Mouse (Mus musculus): ENCODE data around the gene Catsperz. TPM values are rescaled to one million over a fixed set of nuclear protein-coding genes. Genes with fewer than 3 reads are reported as not detected.

Gene Catsperz
- polyA plus RNA-seq, 1 experiment from 2014 or later, result 0.85 TPM

GRCm38 (mm10) chr19:6932018-6932417, 6.8 kb upstream of the Catsperz start:
- Histone ChIP-seq H3K27ac (replicated peaks) (no peak overlapping the region), H3K9ac (replicated peaks) (no peak overlapping the region), H3K4me3 (no peak overlapping the region), H3K9me3 (no peaks in the 10 kb centered on the region), H3K27me3 (peaks cover 88% of the 10 kb centered on the region), H3K36me3 (no peaks in the 10 kb centered on the region), H3K4me2 (replicated peaks) (no peak overlapping the region), H3K4me1 (peaks cover 16% of the 10 kb centered on the region)
- WGBS, result 31% methylated on average over 1 of the region's 1 CpGs
- ATAC-seq (replicated peaks), result no peak

- no peak overlapping the region for H3K9ac ChIP-seq (replicated peaks)
- no peaks in the 10 kb centered on the region for H3K36me3 ChIP-seq
- H3K4me1 ChIP-seq, result peaks cover 21% of the 10 kb centered on the region
- H3K4me3 ChIP-seq, result no peak overlapping the region
- H3K9me3 ChIP-seq, result no peaks in the 10 kb centered on the region
- 8% methylated on average over 2 of the region's 2 CpGs for WGBS
- no peak overlapping the region for H3K27ac ChIP-seq (replicated peaks)
- no peak overlapping the region for H3K4me2 ChIP-seq (replicated peaks)
- H3K27me3 ChIP-seq, result peaks cover 94% of the 10 kb centered on the region
- no peak for ATAC-seq (replicated peaks)
Observed at GRCm38 (mm10) chr19:6931002-6931401, 5.8 kb upstream of the Catsperz start.

GRCm38 (mm10) chr19:6928080-6928479, 2.9 kb upstream of the Catsperz start:
- ATAC-seq (replicated peaks), result no peak

GRCm38 (mm10) chr19:6926559-6927255, 1.5 kb upstream of the Catsperz start:
- H3K4me3 ChIP-seq, result peak overlapping the region; percentile 19
- no peaks in the 10 kb centered on the region for H3K9me3 ChIP-seq
- WGBS, result 8% methylated on average over 26 of the region's 26 CpGs
- no peak overlapping the region for H3K9ac ChIP-seq (replicated peaks)
- peaks cover 25% of the 10 kb centered on the region for H3K4me1 ChIP-seq
- no peak overlapping the region for H3K27ac ChIP-seq (replicated peaks)
- peaks cover 85% of the 10 kb centered on the region for H3K27me3 ChIP-seq
- H3K36me3 ChIP-seq, result no peaks in the 10 kb centered on the region
- H3K4me2 ChIP-seq (replicated peaks), result peak overlapping the region; percentile 31
- no peak for ATAC-seq (replicated peaks)

More at GRCm38 (mm10) chr19:6928080-6928479, 2.9 kb upstream of the Catsperz start:
- Histone ChIP-seq H3K4me2 (replicated peaks) (no peak overlapping the region), H3K27me3 (peaks cover 93% of the 10 kb centered on the region), H3K4me1 (peaks cover 16% of the 10 kb centered on the region), H3K9me3 (no peaks in the 10 kb centered on the region), H3K9ac (replicated peaks) (no peak overlapping the region), H3K27ac (replicated peaks) (no peak overlapping the region), H3K4me3 (no peak overlapping the region), H3K36me3 (no peaks in the 10 kb centered on the region)
- 12% methylated on average over 9 of the region's 9 CpGs for WGBS

- Histone ChIP-seq H3K27me3 (peaks cover 75% of the 10 kb centered on the region), H3K9ac (replicated peaks) (no peak overlapping the region), H3K4me3 (no peak overlapping the region), H3K4me1 (peaks cover 29% of the 10 kb centered on the region), H3K9me3 (no peaks in the 10 kb centered on the region), H3K4me2 (replicated peaks) (no peak overlapping the region), H3K36me3 (no peaks in the 10 kb centered on the region), H3K27ac (replicated peaks) (no peak overlapping the region)
- ATAC-seq (replicated peaks), result no peak
- 7% methylated on average over 37 of the region's 40 CpGs for WGBS
Observed at GRCm38 (mm10) chr19:6925611-6926329, 590 bp upstream of the Catsperz start.

GRCm38 (mm10) chr19:6924461-6925306, 496 bp downstream of the Catsperz start:
- 3% methylated on average over 39 of the region's 39 CpGs for WGBS
- no peaks in the 10 kb centered on the region for H3K9me3 ChIP-seq
- H3K27me3 ChIP-seq, result peaks cover 68% of the 10 kb centered on the region
- no peak overlapping the region for H3K27ac ChIP-seq (replicated peaks)
- peaks cover 39% of the 10 kb centered on the region for H3K4me1 ChIP-seq
- no peak overlapping the region for H3K9ac ChIP-seq (replicated peaks)
- no peak for ATAC-seq (replicated peaks)
- no peak overlapping the region; the same call in 1 of the 2 replicates for H3K4me2 ChIP-seq (replicated peaks)
- H3K36me3 ChIP-seq, result no peaks in the 10 kb centered on the region
- no peak overlapping the region for H3K4me3 ChIP-seq

GRCm38 (mm10) chr19:6922901-6923735, 2.1 kb downstream of the Catsperz start:
- no peak overlapping the region for H3K27ac ChIP-seq (replicated peaks)
- H3K4me1 ChIP-seq, result peaks cover 39% of the 10 kb centered on the region
- H3K4me2 ChIP-seq (replicated peaks), result no peak overlapping the region
- H3K36me3 ChIP-seq, result 0 out of 2 replicates have a peak, but pooled peaks cover 5% of the 10 kb centered on the region
- WGBS, result 63% methylated on average over 6 of the region's 6 CpGs
- H3K9ac ChIP-seq (replicated peaks), result no peak overlapping the region
- H3K27me3 ChIP-seq, result peaks cover 55% of the 10 kb centered on the region
- H3K4me3 ChIP-seq, result no peak overlapping the region
- no peaks in the 10 kb centered on the region for H3K9me3 ChIP-seq
- no peak for ATAC-seq (replicated peaks)

- Histone ChIP-seq H3K27ac (replicated peaks) (peak within 1 kb of the TSS; percentile 88), H3K36me3 (0 out of 2 replicates have a peak, but pooled peaks cover 5% of the 10 kb centered on the region), H3K4me2 (replicated peaks) (peak within 1 kb of the TSS; percentile 93), H3K4me1 (peaks cover 37% of the 10 kb centered on the region), H3K4me3 (peak within 1 kb of the TSS; percentile 88), H3K27me3 (peaks cover 43% of the 10 kb centered on the region), H3K9me3 (no peaks in the 10 kb centered on the region), H3K9ac (replicated peaks) (peak within 1 kb of the TSS; percentile 97)
- WGBS, result 1% methylated on average over 65 of the region's 66 CpGs
- ATAC-seq (replicated peaks), result peak; percentile 96
Observed at GRCm38 (mm10) chr19:6921647-6922567, 3.3 kb downstream of the Catsperz start, which contains the start of gene Esrra. Gene Esrra (minus strand): TSS chr19:6921813.

GRCm38 (mm10) chr19:6920741-6921636, 4.2 kb downstream of the Catsperz start:
- peak; percentile 8; the same call in 1 of the 2 replicates for ATAC-seq (replicated peaks)
- 2% methylated on average over 38 of the region's 48 CpGs for WGBS
- Histone ChIP-seq H3K9me3 (no peaks in the 10 kb centered on the region), H3K27ac (replicated peaks) (peak overlapping the region; percentile 88), H3K4me1 (peaks cover 33% of the 10 kb centered on the region), H3K27me3 (peaks cover 34% of the 10 kb centered on the region), H3K4me2 (replicated peaks) (peak overlapping the region; percentile 93), H3K4me3 (peak overlapping the region; percentile 88), H3K9ac (replicated peaks) (peak overlapping the region; percentile 97), H3K36me3 (0 out of 2 replicates have a peak, but pooled peaks cover 5% of the 10 kb centered on the region)

All from forebrain, embryonic 15.5 days (tissue).